Mouse (Mus musculus) kidney, adult 18-20 months (tissue): ENCODE results near the gene Hnrnpu.
"Not testable (repeated sequence)": the region's sequence is repeated elsewhere in the genome, so short reads cannot be mapped to it uniquely, and the experiment has no call there.

Experiments
- DNase-seq: peaks from one replicate; pipeline ENCODE4 v3.0.0; 2021

The Hnrnpu gene

GRCm38 (mm10) chr1:178337551-178338317, at the start of gene Hnrnpu:
TSS of gene Hnrnpu (minus strand) at chr1:178337797.
- DNase-seq: peak; percentile 97

- DNase-seq: no peak
Observed at GRCm38 (mm10) chr1:178382165-178382564, 44.6 kb upstream of the Hnrnpu start.

GRCm38 (mm10) chr1:178379224-178379623, 41.6 kb upstream of the Hnrnpu start:
- no peak for DNase-seq

GRCm38 (mm10) chr1:178378115-178378514, 40.5 kb upstream of the Hnrnpu start:
- no peak for DNase-seq

- DNase-seq: no peak
Observed at GRCm38 (mm10) chr1:178376907-178377306, 39.3 kb upstream of the Hnrnpu start.

- DNase-seq: no peak
Observed at GRCm38 (mm10) chr1:178376061-178376460, 38.5 kb upstream of the Hnrnpu start.

- no peak for DNase-seq
Observed at GRCm38 (mm10) chr1:178375381-178375780, 37.8 kb upstream of the Hnrnpu start.

- no peak for DNase-seq
Observed at GRCm38 (mm10) chr1:178372681-178373080, 35.1 kb upstream of the Hnrnpu start.

- no peak for DNase-seq
Observed at GRCm38 (mm10) chr1:178369272-178369651, 31.7 kb upstream of the Hnrnpu start.

GRCm38 (mm10) chr1:178368548-178369271, 31.1 kb upstream of the Hnrnpu start:
- DNase-seq: peak; percentile 94

GRCm38 (mm10) chr1:178368121-178368520, 30.5 kb upstream of the Hnrnpu start:
- DNase-seq: no peak

GRCm38 (mm10) chr1:178365171-178365570, 27.6 kb upstream of the Hnrnpu start:
- no peak for DNase-seq

- DNase-seq: no peak
Observed at GRCm38 (mm10) chr1:178360702-178361101, 23.1 kb upstream of the Hnrnpu start.

GRCm38 (mm10) chr1:178360264-178360663, 22.7 kb upstream of the Hnrnpu start:
- DNase-seq: no peak

GRCm38 (mm10) chr1:178357776-178358710, 20.4 kb upstream of the Hnrnpu start:
- DNase-seq: no peak

GRCm38 (mm10) chr1:178354576-178354975, 17.0 kb upstream of the Hnrnpu start:
- DNase-seq: no peak

- DNase-seq: no peak
Observed at GRCm38 (mm10) chr1:178351643-178352042, 14.0 kb upstream of the Hnrnpu start.

- no peak for DNase-seq
Observed at GRCm38 (mm10) chr1:178350792-178351191, 13.2 kb upstream of the Hnrnpu start.

- DNase-seq: not testable (repeated sequence)
Observed at GRCm38 (mm10) chr1:178344071-178344805, 6.6 kb upstream of the Hnrnpu start.

- DNase-seq: no peak
Observed at GRCm38 (mm10) chr1:178342612-178343011, 5.0 kb upstream of the Hnrnpu start.

GRCm38 (mm10) chr1:178342063-178342462, 4.5 kb upstream of the Hnrnpu start:
- no peak for DNase-seq

GRCm38 (mm10) chr1:178341435-178341834, 3.8 kb upstream of the Hnrnpu start:
- no peak for DNase-seq
